Mouse (Mus musculus): ENCODE results near the gene Gm2075. TPM values are rescaled to one million over a fixed set of nuclear protein-coding genes. Genes with fewer than 3 reads are reported as not detected.
"Not testable (repeated sequence)": the region's sequence is repeated elsewhere in the genome, so short reads cannot be mapped to it uniquely, and the experiment has no call there.

Gm2075 gene
- polyA plus RNA-seq (2015; fragmentation: Nextera tagmentation; extraction: Ambion mirVana), result not detected in 2 replicates

GRCm38 (mm10) chr12:88011548-88011947, at the start of gene Gm2075:
Gene Gm2075 (plus strand): TSS chr12:88011848.
- WGBS, result 86% methylated on average over 1 of the region's 1 CpGs

GRCm38 (mm10) chr12:87984000-87984399, 27.6 kb upstream of the Gm2075 start:
- H3K36me3 ChIP-seq; H3K4me1 ChIP-seq; H3K9me3 ChIP-seq (replicated peaks); H3K27me3 ChIP-seq; H3K4me2 ChIP-seq; ATAC-seq (replicated peaks; ENCODE audit: low FRiP score); H3K9ac ChIP-seq; H3K27ac ChIP-seq; H3K4me3 ChIP-seq (replicated peaks): not testable (repeated sequence)

More at GRCm38 (mm10) chr12:88011548-88011947, at the start of gene Gm2075:
- not testable (repeated sequence) for H3K36me3 ChIP-seq; H3K4me1 ChIP-seq; H3K27ac ChIP-seq; H3K4me2 ChIP-seq; H3K4me3 ChIP-seq (replicated peaks); H3K9me3 ChIP-seq (replicated peaks); ATAC-seq (replicated peaks; ENCODE audit: low FRiP score); H3K27me3 ChIP-seq; H3K9ac ChIP-seq

DNA sequence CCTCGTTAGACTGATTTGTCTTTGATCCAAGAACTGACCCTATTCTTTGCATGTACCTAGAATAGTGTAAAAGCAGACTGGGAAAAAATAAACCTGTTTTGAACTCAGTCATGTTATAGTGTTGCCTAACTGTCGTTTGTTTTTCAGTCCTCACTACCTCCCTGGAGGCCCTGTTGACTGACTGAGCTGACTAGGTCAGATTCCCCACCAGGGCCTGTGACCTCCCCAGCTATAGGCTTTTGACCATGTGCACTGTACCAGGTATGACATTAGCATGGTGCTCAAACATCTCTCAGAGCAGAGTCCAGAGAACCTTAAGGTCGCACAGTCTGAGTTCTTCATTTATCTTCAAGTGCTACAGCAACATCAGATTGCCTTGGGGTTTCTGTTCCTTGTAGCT, 7.5 kb upstream of the Gm2075 start:
- not testable (repeated sequence) for H3K9me3 ChIP-seq (replicated peaks); H3K4me3 ChIP-seq (replicated peaks); H3K36me3 ChIP-seq; H3K9ac ChIP-seq; H3K4me1 ChIP-seq; H3K27me3 ChIP-seq; H3K27ac ChIP-seq; H3K4me2 ChIP-seq; ATAC-seq (replicated peaks; ENCODE audit: low FRiP score)
- WGBS, result 71% methylated on average over 3 of the region's 3 CpGs

DNA sequence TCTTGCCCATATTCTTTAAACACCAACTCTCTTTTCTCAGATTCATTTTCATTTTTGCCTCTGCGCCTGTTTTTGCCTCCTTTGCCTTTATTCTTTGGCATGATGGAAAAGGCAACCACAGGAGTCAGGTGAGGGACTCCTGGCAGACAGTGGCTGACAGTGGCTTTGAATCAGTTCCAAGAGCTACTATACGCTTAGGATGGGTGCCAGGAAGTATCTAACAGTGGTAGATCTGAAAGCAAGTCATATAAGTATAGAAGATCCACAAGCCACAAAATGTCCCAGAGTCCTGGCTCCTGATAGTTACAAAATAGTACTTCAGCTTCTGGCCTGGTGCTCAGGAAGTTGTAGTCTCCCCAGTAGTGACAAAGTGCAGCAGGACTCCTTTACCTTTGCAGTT, 7.0 kb downstream of the Gm2075 start, which contains the start of gene Gm6803:
Gm6803 (minus strand) TSS at position 101 of the 400 bp plus-strand sequence.
- WGBS, result 83% methylated on average over 2 of the region's 2 CpGs
- not testable (repeated sequence) for ATAC-seq (replicated peaks; ENCODE audit: low FRiP score)

GRCm38 (mm10) chr12:88026704-88027103, 15.1 kb downstream of the Gm2075 start, which contains the start of gene Gm2056:
Gene Gm2056 (plus strand): TSS chr12:88027004.
- 89% methylated on average over 1 of the region's 1 CpGs for WGBS
- not testable (repeated sequence) for H3K9ac ChIP-seq; H3K4me3 ChIP-seq (replicated peaks); ATAC-seq (replicated peaks; ENCODE audit: low FRiP score); H3K27me3 ChIP-seq; H3K9me3 ChIP-seq (replicated peaks); H3K36me3 ChIP-seq; H3K4me2 ChIP-seq; H3K27ac ChIP-seq; H3K4me1 ChIP-seq

More for the DNA sequence above, 7.0 kb downstream of the Gm2075 start, which contains the start of gene Gm6803:
- not testable (repeated sequence) for H3K4me2 ChIP-seq; H3K27me3 ChIP-seq; H3K4me1 ChIP-seq; H3K9me3 ChIP-seq (replicated peaks); H3K4me3 ChIP-seq (replicated peaks); H3K9ac ChIP-seq; H3K36me3 ChIP-seq; H3K27ac ChIP-seq

- ATAC-seq (replicated peaks; ENCODE audit: low FRiP score); H3K27me3 ChIP-seq; H3K4me3 ChIP-seq (replicated peaks); H3K36me3 ChIP-seq; H3K9me3 ChIP-seq (replicated peaks); H3K27ac ChIP-seq; H3K4me1 ChIP-seq; H3K9ac ChIP-seq; H3K4me2 ChIP-seq: not testable (repeated sequence)
- WGBS, result 92% methylated on average over 5 of the region's 5 CpGs
Observed at GRCm38 (mm10) chr12:88032250-88032649, 20.6 kb downstream of the Gm2075 start.

- H3K9ac ChIP-seq; H3K27ac ChIP-seq; H3K4me2 ChIP-seq; H3K9me3 ChIP-seq (replicated peaks); H3K36me3 ChIP-seq; H3K4me3 ChIP-seq (replicated peaks); H3K27me3 ChIP-seq; ATAC-seq (replicated peaks; ENCODE audit: low FRiP score); H3K4me1 ChIP-seq: not testable (repeated sequence)
Observed at GRCm38 (mm10) chr12:88039062-88039461, 27.4 kb downstream of the Gm2075 start.

GRCm38 (mm10) chr12:88039703-88040102, 28.1 kb downstream of the Gm2075 start:
- WGBS, result 94% methylated on average over 1 of the region's 1 CpGs
- H3K4me3 ChIP-seq (replicated peaks); H3K4me2 ChIP-seq; H3K9me3 ChIP-seq (replicated peaks); H3K36me3 ChIP-seq; H3K27ac ChIP-seq; H3K27me3 ChIP-seq; ATAC-seq (replicated peaks; ENCODE audit: low FRiP score); H3K4me1 ChIP-seq; H3K9ac ChIP-seq: not testable (repeated sequence)

GRCm38 (mm10) chr12:88045226-88045625, 33.6 kb downstream of the Gm2075 start:
- H3K4me1 ChIP-seq; H3K27ac ChIP-seq; H3K4me2 ChIP-seq; H3K4me3 ChIP-seq (replicated peaks); H3K36me3 ChIP-seq; H3K9me3 ChIP-seq (replicated peaks); H3K27me3 ChIP-seq; ATAC-seq (replicated peaks; ENCODE audit: low FRiP score); H3K9ac ChIP-seq: not testable (repeated sequence)
- WGBS, result 85% methylated on average over 1 of the region's 1 CpGs

Other genes with a start within 250 kb of the Gm2075 start
- not detected in 2 replicates for gene Gm21319, start 236.1 kb upstream of the Gm2075 start, polyA plus RNA-seq (2015; fragmentation: Nextera tagmentation; extraction: Ambion mirVana)
- not detected in 2 replicates for gene Gm21936, start 216.3 kb upstream of the Gm2075 start, polyA plus RNA-seq (2015; fragmentation: Nextera tagmentation; extraction: Ambion mirVana)
- gene BB287469, start 195.3 kb upstream of the Gm2075 start, polyA plus RNA-seq (2015; fragmentation: Nextera tagmentation; extraction: Ambion mirVana), result not detected in 2 replicates
- not detected in 2 replicates for gene Gm2001, start 169.5 kb upstream of the Gm2075 start, polyA plus RNA-seq (2015; fragmentation: Nextera tagmentation; extraction: Ambion mirVana)
- not detected in 2 replicates for gene Gm2016, start 137.8 kb upstream of the Gm2075 start, polyA plus RNA-seq (2015; fragmentation: Nextera tagmentation; extraction: Ambion mirVana)
- gene Gm2022, start 116.5 kb upstream of the Gm2075 start, polyA plus RNA-seq (2015; fragmentation: Nextera tagmentation; extraction: Ambion mirVana), result not detected in 2 replicates
- not detected in 2 replicates for gene Gm2035, start 92.0 kb upstream of the Gm2075 start, polyA plus RNA-seq (2015; fragmentation: Nextera tagmentation; extraction: Ambion mirVana)
- not detected in 2 replicates for gene Gm2042, start 57.8 kb upstream of the Gm2075 start, polyA plus RNA-seq (2015; fragmentation: Nextera tagmentation; extraction: Ambion mirVana)
- not detected in 2 replicates for gene Gm6803, start 6.9 kb downstream of the Gm2075 start, polyA plus RNA-seq (2015; fragmentation: Nextera tagmentation; extraction: Ambion mirVana)
- not detected in 2 replicates for gene Gm2056, start 15.2 kb downstream of the Gm2075 start, polyA plus RNA-seq (2015; fragmentation: Nextera tagmentation; extraction: Ambion mirVana)
- not detected in 2 replicates for gene Gm16368, start 71.8 kb downstream of the Gm2075 start, polyA plus RNA-seq (2015; fragmentation: Nextera tagmentation; extraction: Ambion mirVana)
- gene Gm10436, start 170.3 kb downstream of the Gm2075 start, polyA plus RNA-seq (2015; fragmentation: Nextera tagmentation; extraction: Ambion mirVana), result not detected in 2 replicates
- not detected in 2 replicates for gene Gm8332, start 238.3 kb downstream of the Gm2075 start, polyA plus RNA-seq (2015; fragmentation: Nextera tagmentation; extraction: Ambion mirVana)

Measured in kidney, embryonic 15.5 days (tissue).